Mouse (Mus musculus) urinary bladder, adult 2 months (tissue): ENCODE data around the gene Sp7. TPM values are rescaled to one million over a fixed set of nuclear protein-coding genes. Genes with fewer than 3 reads are reported as not detected.
"Not testable (repeated sequence)": the region's sequence is repeated elsewhere in the genome, so short reads cannot be mapped to it uniquely, and the experiment has no call there.

Source experiments
- DNase-seq: peaks from one replicate; pipeline ENCODE4 v3.0.0; 2022; ENCODE audit warnings: low spot score
- polyA plus RNA-seq: library from polyadenylated mRNA; depleted of rRNA; stranded (reverse); fragments of >200 nt; gene quantifications from 2 replicates; pipeline ENCODE4 v1.2.3, GENCODE M21; 2012; rRNA removed

Sp7 gene
- polyA plus RNA-seq, 1 experiment = 0.21 TPM

- DNase-seq = no peak
Measured at GRCm38 (mm10) chr15:102346444-102346843, 20.5 kb downstream of the Sp7 start.

- no peak for DNase-seq
Measured at GRCm38 (mm10) chr15:102344490-102344889, 22.5 kb downstream of the Sp7 start.

DNA sequence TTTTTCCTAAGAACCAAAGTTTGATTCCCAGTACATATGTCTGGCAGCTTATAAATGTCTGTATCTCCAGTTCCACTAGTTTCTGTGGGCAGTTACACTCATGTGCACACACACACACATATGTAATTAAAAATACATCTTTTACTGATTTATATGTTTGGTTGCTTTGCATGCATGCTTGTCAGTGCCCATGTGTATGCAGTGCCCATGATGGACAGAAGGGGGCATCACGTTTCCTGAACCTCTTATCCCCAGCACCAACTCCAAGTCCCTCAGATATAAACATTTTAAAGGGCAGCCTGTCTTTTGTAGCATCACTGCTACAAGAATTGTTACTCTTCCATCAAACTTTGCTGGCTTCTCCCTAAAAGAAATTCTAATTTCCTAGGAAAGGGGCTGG is 25.4 kb downstream of the Sp7 start:
- DNase-seq = no peak

- DNase-seq = no peak
Measured at GRCm38 (mm10) chr15:102339612-102340011, 27.4 kb downstream of the Sp7 start.

DNA sequence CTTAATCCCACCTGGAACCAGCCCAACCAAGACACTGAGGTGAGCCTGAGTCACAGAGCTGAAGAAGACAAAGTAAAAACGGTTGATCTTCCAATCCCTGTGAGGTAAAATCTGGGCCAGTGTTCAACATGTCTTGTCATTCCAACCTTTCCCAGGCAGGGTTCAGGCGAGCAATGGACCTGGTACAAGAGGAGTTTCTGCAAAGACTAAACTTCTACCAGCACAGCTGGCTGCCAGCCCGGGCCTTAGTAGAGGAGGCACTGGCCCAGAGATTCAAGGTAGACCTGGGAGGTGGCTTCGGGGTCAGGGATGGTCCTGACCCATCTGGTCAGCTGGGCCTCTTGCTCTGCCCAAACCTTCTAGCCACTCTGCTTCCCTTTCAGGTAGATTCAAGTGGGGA is 30.0 kb downstream of the Sp7 start:
- DNase-seq = no peak

DNA sequence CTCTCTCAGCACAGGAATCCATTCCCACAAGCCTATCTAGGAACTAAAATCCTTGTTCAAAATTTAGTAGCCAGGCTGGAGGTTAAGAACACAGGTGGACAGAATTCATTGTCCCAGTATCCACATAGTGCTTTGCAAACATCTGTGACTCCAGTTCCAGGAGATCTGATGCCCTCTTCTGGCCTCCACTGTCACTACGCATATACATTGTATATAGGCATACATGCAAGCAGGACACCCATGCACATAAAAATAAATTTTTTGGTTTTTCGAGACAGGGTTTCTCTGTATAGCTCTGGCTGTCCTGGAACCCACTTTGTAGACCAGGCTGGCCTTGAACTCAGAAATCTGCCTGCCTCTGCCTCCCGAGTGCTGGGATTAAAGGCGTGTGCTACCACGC is 31.1 kb downstream of the Sp7 start:
- DNase-seq = not testable (repeated sequence)

DNA sequence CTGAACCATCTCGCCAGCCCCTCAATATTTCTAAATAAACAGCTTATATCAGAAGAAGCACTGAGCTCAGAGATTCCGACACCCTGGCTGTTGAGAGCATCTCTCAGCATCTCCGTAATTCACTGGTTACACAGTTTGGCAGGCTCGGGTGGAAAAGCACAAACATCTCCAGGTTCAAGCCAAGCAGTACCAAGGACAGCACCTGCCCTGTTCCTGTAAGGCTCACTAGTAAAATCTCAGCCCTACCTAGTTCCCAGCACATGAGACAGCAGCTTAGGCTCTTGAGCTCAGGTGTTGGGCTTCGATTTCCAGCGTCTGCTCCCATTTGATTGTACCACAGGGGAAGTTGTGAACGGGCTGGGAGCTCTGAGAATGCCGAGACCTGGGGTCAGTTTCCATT is 31.7 kb downstream of the Sp7 start:
- DNase-seq = no peak

- DNase-seq = peak; percentile 65
Measured at GRCm38 (mm10) chr15:102331610-102332015, 35.4 kb downstream of the Sp7 start, which contains the start of gene Myg1. Gene Myg1 (plus strand): TSS chr15:102331709.

- no peak for DNase-seq
Measured at GRCm38 (mm10) chr15:102326892-102327291, 40.1 kb downstream of the Sp7 start.

GRCm38 (mm10) chr15:102326022-102326576 is 40.9 kb downstream of the Sp7 start, which contains the start of gene Pfdn5:
Gene Pfdn5 (plus strand): TSS chr15:102326116.
- DNase-seq = peak; percentile 71

- no peak for DNase-seq
Measured at GRCm38 (mm10) chr15:102324654-102325473, 42.1 kb downstream of the Sp7 start.

- DNase-seq = no peak
Measured at GRCm38 (mm10) chr15:102316263-102316662, 50.7 kb downstream of the Sp7 start.

GRCm38 (mm10) chr15:102315292-102315691 is 51.7 kb downstream of the Sp7 start:
- DNase-seq = no peak

DNA sequence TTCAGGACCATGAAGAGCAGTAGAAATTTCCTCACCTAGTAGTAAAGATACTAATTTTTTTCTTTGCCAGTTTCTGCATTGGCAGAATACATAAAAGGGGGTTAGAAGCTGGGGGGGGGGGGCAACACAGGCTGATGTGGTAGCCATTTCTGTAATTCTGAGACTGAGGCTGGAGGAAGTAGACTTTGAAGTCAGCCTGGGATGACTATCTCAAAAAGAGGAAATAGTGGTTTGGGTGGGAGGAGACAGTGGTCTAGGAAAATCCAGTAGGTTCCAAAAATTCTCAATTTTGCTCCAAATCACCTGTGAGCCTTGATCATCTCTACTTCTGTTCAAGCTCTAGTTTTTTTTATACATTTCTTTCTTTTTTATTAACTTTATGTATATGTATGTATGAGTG is 55.5 kb downstream of the Sp7 start:
- DNase-seq = no peak

- DNase-seq = no peak
Measured at GRCm38 (mm10) chr15:102310074-102310845, 56.7 kb downstream of the Sp7 start.

- no peak for DNase-seq
Measured at GRCm38 (mm10) chr15:102308717-102309116, 58.3 kb downstream of the Sp7 start.

Other genes with a start within 250 kb of the Sp7 start
- gene Spryd3, start 230.9 kb downstream of the Sp7 start, polyA plus RNA-seq = 43.7 and 50.0 TPM in 2 replicates
- 260 TPM in 2 replicates for gene Igfbp6, start 222.8 kb downstream of the Sp7 start, polyA plus RNA-seq
- gene Soat2, start 216.7 kb downstream of the Sp7 start, polyA plus RNA-seq = 0.59 and 0.89 TPM in 2 replicates
- 62.9 and 67.8 TPM in 2 replicates for gene Zfp740, start 163.9 kb downstream of the Sp7 start, polyA plus RNA-seq
- 92.4 and 102 TPM in 2 replicates for gene Csad, start 162.5 kb downstream of the Sp7 start, polyA plus RNA-seq
- 7.0 and 13.2 TPM in 2 replicates for gene Itgb7, start 135.2 kb downstream of the Sp7 start, polyA plus RNA-seq
- gene Rarg, start 109.7 kb downstream of the Sp7 start, polyA plus RNA-seq = 72.2 and 76.7 TPM in 2 replicates
- gene Gm9918, start 96.6 kb downstream of the Sp7 start, polyA plus RNA-seq = 0.56 and 0.59 TPM in 2 replicates
- gene Mfsd5, start 87.7 kb downstream of the Sp7 start, polyA plus RNA-seq = 62.6 and 64.4 TPM in 2 replicates
- gene Espl1, start 70.9 kb downstream of the Sp7 start, polyA plus RNA-seq = 1.7 and 1.9 TPM in 2 replicates
- 396 and 519 TPM in 2 replicates for gene Pfdn5, start 41.1 kb downstream of the Sp7 start, polyA plus RNA-seq
- gene Myg1, start 35.5 kb downstream of the Sp7 start, polyA plus RNA-seq = 54.1 and 59.1 TPM in 2 replicates
- 19.1 and 21.4 TPM in 2 replicates for gene Aaas, start 16.4 kb downstream of the Sp7 start, polyA plus RNA-seq
- gene Sp1, start 39.0 kb upstream of the Sp7 start, polyA plus RNA-seq = 19.1 and 24.2 TPM in 2 replicates
- 0.53 and 0.62 TPM in 2 replicates for gene Amhr2, start 78.2 kb upstream of the Sp7 start, polyA plus RNA-seq
- 145 and 166 TPM in 2 replicates for gene Prr13, start 91.8 kb upstream of the Sp7 start, polyA plus RNA-seq
- 328 and 432 TPM in 2 replicates for gene Pcbp2, start 103.4 kb upstream of the Sp7 start, polyA plus RNA-seq
- not detected in 2 replicates for gene Gm10337, start 136.5 kb upstream of the Sp7 start, polyA plus RNA-seq
- gene Map3k12, start 149.9 kb upstream of the Sp7 start, polyA plus RNA-seq = 13.1 and 13.7 TPM in 2 replicates
- 55.0 and 72.5 TPM in 2 replicates for gene Tarbp2, start 151.0 kb upstream of the Sp7 start, polyA plus RNA-seq
- 8.1 and 8.2 TPM in 2 replicates for gene Npff, start 157.8 kb upstream of the Sp7 start, polyA plus RNA-seq